Mouse (Mus musculus) fibroblast of lung, adult 2 months (primary cell): ENCODE measurements at regions not wholly inside any gene's neighbourhood (a gene's known extent, or its start where the extent isn't known, plus 50 kb on each side); places are given as distances from the start of the nearest gene placed in this dataset.
A peak's percentile ranks its signal among the peaks of the same experiment; 100 is the strongest.

Source experiments
- DNase-seq: peaks from one replicate; pipeline ENCODE4 v3.0.0-alpha.2; 2011; ENCODE audit warnings: low read depth

DNA sequence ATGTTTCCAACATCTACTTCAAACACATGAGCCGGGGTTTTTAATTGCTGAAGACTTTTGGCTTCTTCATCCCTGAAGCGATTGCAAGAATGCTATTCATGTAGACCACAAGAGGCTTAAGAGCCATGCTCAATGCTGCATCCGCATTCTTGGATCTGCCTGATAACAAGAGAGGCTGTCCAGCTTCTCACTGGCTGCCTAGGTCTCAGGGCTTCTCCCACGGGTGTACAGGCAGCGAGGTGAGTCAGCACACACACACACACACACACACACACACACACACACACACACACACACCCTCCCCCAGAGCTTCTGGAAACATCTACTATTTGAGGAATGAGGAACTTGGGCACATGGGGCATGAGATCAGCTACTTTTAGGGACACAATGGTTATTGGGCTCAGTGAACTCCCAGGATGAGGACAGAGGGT lies 261.1 kb downstream of the Tgfb2 start:
- DNase-seq, result peak; percentile 62

DNA sequence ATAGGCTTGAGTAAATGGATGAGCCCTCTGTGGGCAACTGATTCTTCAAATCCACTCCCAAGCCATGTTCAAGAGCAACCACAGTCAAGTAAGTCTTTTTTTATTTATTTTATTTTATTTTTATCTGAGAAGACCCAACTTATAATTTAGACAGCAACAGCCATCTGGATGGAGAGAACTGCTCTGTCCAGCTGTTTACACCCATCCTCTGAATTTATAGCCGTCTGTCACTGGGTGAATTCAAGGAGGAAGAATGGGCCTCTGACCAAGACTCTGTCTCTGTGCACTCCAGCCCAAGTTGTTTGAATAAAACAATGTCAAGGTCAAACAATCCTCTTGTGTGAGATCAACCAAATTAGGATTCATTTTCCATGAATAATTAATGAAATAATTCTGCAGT lies 263.6 kb downstream of the Tgfb2 start:
- no peak for DNase-seq

GRCm38 (mm10) chr1:186435336-186435972 lies 270.3 kb downstream of the Tgfb2 start:
- DNase-seq, result no peak

GRCm38 (mm10) chr1:186434782-186435181 lies 271.0 kb downstream of the Tgfb2 start:
- DNase-seq, result no peak

- no peak for DNase-seq
Observed at GRCm38 (mm10) chr1:186434007-186434406, 271.8 kb downstream of the Tgfb2 start.

DNA sequence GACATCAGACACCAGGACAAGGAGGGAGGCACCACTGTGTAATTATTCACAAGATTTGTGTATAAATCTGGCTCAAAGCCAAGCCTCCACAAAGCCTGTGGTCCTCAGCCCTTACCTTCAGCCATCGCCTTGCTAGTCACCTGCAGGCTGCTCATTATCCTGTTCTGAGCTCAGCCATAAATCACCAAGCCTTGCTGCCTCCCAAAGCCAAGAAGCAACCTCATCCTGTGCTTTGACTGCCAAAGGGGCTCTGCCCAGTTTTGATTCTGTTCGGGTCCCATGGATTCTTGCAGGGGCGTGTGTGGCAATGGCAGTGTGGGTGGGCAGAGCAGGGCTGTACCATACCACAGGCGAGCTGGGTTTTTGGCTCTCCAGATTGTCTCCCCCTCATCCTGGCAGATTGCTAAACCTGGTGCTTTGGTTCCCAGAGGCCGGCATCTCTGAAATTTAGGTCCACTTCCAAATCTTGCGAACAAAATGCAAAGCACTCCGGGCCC lies 272.6 kb downstream of the Tgfb2 start:
- peak; percentile 51 for DNase-seq

- no peak for DNase-seq
Observed at GRCm38 (mm10) chr1:186425421-186425820, 280.4 kb downstream of the Tgfb2 start.

- no peak for DNase-seq
Observed at GRCm38 (mm10) chr1:186424084-186424483, 281.7 kb downstream of the Tgfb2 start.

- DNase-seq, result no peak
Observed at GRCm38 (mm10) chr1:186417101-186417500, 288.7 kb downstream of the Tgfb2 start.

GRCm38 (mm10) chr1:186415321-186415720 lies 290.5 kb downstream of the Tgfb2 start:
- no peak for DNase-seq

DNA sequence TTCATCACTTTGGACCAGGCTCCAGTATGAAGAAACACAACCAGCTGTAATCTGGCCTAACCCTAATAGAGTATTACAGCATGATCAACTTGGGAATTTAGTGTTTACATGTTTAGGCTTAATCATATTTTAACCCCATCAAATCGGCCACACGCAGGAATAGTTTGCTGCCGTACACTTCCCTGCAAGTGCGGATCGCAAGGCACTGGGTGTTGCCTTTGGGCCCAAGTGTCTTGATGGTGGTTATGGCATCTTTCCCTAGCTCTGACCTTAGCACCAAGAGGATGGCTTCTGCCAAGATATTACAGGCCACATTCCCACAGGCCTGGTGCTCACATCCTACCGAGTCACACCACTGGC lies 291.9 kb downstream of the Tgfb2 start:
- DNase-seq, result peak; percentile 82

- peak; percentile 85 for DNase-seq
Observed at GRCm38 (mm10) chr1:186413064-186413885, 292.5 kb downstream of the Tgfb2 start.

- no peak for DNase-seq
Observed at GRCm38 (mm10) chr1:186412296-186412695, 293.5 kb downstream of the Tgfb2 start.

DNA sequence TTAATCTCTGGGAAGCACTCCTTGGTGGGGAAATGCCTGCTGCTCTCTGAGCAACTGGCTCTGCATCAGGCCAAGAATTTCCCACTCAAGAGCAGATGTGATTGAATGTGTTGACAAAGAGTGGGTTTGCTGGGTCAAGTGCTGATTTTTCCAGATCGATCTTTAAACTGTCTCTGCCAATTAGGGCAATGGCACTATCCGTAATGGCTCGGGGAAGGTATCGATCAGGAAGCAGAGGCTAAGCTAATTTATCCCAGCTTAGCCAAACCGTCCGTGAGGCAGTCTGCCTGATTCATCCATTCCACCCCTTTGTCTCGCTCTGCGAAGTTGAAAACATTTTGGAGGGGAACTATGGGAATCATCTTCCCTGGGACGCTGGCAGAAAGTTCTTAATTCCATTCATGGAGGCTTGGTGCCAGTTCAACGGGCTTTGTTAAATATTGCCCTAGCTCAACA lies 291.9 kb upstream of the Lyplal1 start:
- peak; percentile 40 for DNase-seq

- no peak for DNase-seq
Observed at GRCm38 (mm10) chr1:186407656-186408055, 290.5 kb upstream of the Lyplal1 start.

DNA sequence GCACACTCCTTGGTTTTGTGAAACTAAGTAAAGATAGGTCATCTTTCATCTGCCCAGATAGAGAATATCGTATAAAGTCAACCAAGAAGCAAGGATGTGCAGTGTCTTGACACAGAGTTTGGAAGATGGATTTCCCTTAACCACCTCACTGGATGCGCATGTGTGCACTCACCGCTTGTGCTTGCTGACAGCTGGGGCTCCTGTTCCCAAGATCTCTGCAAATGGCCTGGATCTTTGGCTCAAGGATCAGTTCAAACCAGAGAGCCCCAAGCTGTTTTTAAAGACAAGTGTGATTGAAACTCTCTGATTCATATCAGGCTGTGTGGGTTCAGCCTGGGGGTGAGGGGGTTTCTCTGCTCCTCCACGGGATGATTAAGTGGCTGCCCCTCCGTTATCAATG lies 288.6 kb upstream of the Lyplal1 start:
- DNase-seq, result no peak

GRCm38 (mm10) chr1:186399762-186400161 lies 282.7 kb upstream of the Lyplal1 start:
- DNase-seq, result no peak

DNA sequence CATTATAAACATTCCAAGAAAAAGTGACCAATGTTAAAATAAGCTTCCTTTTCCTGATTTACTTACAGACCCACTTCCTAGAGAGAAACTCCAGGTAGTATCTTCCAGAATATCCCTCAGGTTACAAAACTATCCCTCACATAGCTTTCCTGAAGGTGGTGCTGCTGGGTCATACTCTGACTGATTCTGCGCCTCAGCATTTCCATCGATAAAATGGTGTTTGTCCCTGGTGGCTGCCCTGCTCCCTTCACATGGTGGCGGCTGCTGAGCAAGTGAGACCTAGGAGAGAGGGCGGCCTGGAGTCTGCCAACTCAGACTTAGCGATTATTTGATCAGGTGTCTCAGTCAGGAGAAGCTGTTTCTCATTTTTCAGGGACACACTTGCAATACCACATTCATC lies 275.9 kb upstream of the Lyplal1 start:
- peak; percentile 27 for DNase-seq

DNA sequence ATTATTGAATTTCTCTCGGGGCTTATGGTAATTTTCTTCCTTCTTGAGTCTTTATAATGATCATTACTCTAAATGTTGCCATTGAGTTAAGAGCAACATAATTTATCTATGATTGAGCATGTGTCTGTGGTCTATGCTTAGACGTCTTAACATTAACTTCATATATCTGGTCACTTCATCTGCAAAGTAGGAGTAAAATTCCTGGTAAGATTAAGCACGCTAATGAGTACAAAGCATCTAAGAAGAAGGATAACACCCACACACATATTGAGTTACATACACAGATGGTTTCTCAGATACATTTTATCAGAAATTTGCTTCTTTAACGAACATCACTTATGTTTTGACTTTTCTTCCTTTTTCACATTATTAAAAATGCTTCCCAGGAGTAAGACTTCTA lies 267.3 kb upstream of the Lyplal1 start:
- no peak for DNase-seq

DNA sequence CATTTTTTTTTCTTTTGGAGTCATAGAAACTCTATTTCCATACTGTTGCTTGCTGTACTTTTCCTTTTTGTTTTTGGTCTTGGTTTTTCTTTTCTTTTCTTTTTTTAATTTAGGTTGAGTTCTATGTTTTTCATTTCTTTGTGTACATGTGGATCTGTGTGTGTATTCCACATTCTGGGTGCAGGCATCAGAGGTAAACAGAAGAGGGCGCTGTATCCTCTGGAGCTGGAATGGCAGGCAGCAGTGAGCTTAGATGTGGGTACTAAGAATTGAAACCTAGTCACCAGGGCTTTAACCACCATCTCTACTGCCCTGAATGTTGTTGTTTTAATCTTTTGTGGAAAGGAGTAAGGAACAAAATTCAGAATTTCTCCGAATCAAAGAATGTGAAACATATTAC lies 266.3 kb upstream of the Lyplal1 start:
- no peak for DNase-seq

DNA sequence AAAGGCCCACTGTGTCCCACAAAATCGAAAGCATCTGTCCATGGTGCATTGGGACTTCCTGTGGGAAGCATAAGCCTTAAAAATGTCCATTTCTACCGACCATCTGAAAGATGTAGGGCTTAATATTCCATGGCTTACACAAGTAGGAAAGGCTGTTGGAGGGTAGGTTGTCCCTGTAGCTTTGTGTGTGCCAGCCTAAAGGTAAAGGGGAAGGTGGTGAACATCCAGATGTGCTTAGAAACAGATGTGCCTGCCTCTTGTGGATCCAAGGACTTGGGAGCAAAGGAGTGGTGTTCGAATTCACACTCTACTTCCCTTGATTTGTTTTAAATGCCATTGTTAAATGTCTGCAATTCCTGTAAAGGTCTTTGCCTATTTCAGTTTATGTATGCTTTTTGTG lies 265.9 kb upstream of the Lyplal1 start:
- DNase-seq, result no peak

GRCm38 (mm10) chr1:186379938-186380847 lies 263.1 kb upstream of the Lyplal1 start:
- DNase-seq, result no peak
